Mouse (Mus musculus): ENCODE data around the gene Lrrc38. TPM values are rescaled to one million over a fixed set of nuclear protein-coding genes. Genes with fewer than 3 reads are reported as not detected.
"Not testable (repeated sequence)": the region's sequence is repeated elsewhere in the genome, so short reads cannot be mapped to it uniquely, and the experiment has no call there.

Lrrc38 gene
- polyA plus RNA-seq, 1 experiment from 2014 or later, result 0.38 TPM

DNA sequence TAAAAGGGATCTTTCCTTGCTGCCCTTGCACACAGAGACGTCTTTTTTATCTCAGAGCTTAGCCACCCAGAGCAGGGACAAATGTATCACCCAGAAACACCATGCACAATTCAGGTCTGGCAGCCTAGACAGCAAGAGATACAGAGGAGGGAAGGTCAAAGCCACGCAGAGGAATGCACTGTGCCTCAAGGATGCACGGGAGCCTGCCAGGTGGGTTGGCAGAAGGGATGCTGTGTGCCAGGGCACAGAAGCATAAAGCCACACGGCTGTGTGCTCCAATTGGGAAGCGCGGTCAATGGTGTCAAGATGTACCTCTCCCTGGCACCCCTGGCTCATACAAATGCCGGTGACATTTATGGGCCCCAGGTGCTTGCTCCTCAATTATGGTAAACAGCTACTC lies 8.1 kb upstream of the Lrrc38 start:
- no peaks in the 10 kb centered on the region for H3K9me3 ChIP-seq (ENCODE audit: control insufficient read depth, low read length)
- H3K27ac ChIP-seq (ENCODE audit: low read depth, low read length), result no peak overlapping the region
- no peak overlapping the region for H3K4me2 ChIP-seq (ENCODE audit: low read length)
- no peaks in the 10 kb centered on the region for H3K36me3 ChIP-seq (ENCODE audit: control insufficient read depth, insufficient read depth, low read length)
- no peak for ATAC-seq
- H3K4me3 ChIP-seq (ENCODE audit: low read length), result no peak overlapping the region
- no peak overlapping the region for H3K9ac ChIP-seq (ENCODE audit: low read depth, low read length)
- no peaks in the 10 kb centered on the region for H3K4me1 ChIP-seq (ENCODE audit: control insufficient read depth, insufficient read depth, low read depth, low read length)
- no peaks in the 10 kb centered on the region for H3K27me3 ChIP-seq (replicated peaks; ENCODE audit: control insufficient read depth, insufficient read depth, low read length)
- 62% methylated on average over 7 of the region's 7 CpGs for WGBS

DNA sequence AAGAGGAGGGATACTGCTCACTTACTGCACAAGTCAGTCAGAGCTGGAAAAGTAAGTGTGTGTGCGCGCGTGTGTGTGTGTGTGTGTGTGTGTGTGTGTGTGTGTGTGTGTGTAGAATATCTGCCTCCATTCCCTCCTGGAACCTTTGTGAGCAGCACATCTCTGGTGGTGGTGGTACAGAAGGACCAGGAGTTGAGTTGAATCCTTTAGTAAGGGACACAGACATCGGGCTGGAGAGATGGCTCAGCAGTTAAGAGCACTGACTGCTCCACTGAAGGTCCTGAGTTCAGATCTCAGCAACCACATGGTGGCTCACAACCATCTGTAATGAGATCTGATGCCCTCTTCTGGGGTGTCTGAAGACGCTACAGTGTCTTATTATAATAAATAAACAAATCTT lies 4.1 kb upstream of the Lrrc38 start:
- H3K36me3 ChIP-seq (ENCODE audit: control insufficient read depth, insufficient read depth, low read length); ATAC-seq; H3K9ac ChIP-seq (ENCODE audit: low read depth, low read length); H3K4me3 ChIP-seq (ENCODE audit: low read length); H3K27ac ChIP-seq (ENCODE audit: low read depth, low read length); H3K9me3 ChIP-seq (ENCODE audit: control insufficient read depth, low read length); H3K4me2 ChIP-seq (ENCODE audit: low read length): not testable (repeated sequence)
- H3K4me1 ChIP-seq (ENCODE audit: control insufficient read depth, insufficient read depth, low read depth, low read length), result peaks cover 12% of the 10 kb centered on the region
- WGBS, result 96% methylated on average over 5 of the region's 5 CpGs
- peaks cover 18% of the 10 kb centered on the region for H3K27me3 ChIP-seq (replicated peaks; ENCODE audit: control insufficient read depth, insufficient read depth, low read length)

GRCm38 (mm10) chr4:143348678-143349077 lies 879 bp upstream of the Lrrc38 start:
- ATAC-seq, result no peak; the same call in 1 of the 2 replicates
- H3K4me2 ChIP-seq (ENCODE audit: low read length), result no peak overlapping the region
- H3K4me1 ChIP-seq (ENCODE audit: control insufficient read depth, insufficient read depth, low read depth, low read length), result peaks cover 14% of the 10 kb centered on the region
- peaks cover 29% of the 10 kb centered on the region for H3K27me3 ChIP-seq (replicated peaks; ENCODE audit: control insufficient read depth, insufficient read depth, low read length)
- H3K4me3 ChIP-seq (ENCODE audit: low read length), result no peak overlapping the region
- H3K9me3 ChIP-seq (ENCODE audit: control insufficient read depth, low read length), result no peaks in the 10 kb centered on the region
- H3K27ac ChIP-seq (ENCODE audit: low read depth, low read length), result no peak overlapping the region
- H3K9ac ChIP-seq (ENCODE audit: low read depth, low read length), result no peak overlapping the region
- WGBS, result 18% methylated on average over 5 of the region's 5 CpGs
- H3K36me3 ChIP-seq (ENCODE audit: control insufficient read depth, insufficient read depth, low read length), result no peaks in the 10 kb centered on the region

GRCm38 (mm10) chr4:143350047-143351015 lies 774 bp downstream of the Lrrc38 start:
- Histone ChIP-seq H3K27me3 (replicated peaks; ENCODE audit: control insufficient read depth, insufficient read depth, low read length) (peaks cover 29% of the 10 kb centered on the region), H3K27ac (ENCODE audit: low read depth, low read length) (no peak overlapping the region), H3K4me2 (ENCODE audit: low read length) (peak overlapping the region; percentile 100), H3K4me1 (ENCODE audit: control insufficient read depth, insufficient read depth, low read depth, low read length) (peaks cover 14% of the 10 kb centered on the region), H3K9me3 (ENCODE audit: control insufficient read depth, low read length) (no peaks in the 10 kb centered on the region), H3K36me3 (ENCODE audit: control insufficient read depth, insufficient read depth, low read length) (no peaks in the 10 kb centered on the region), H3K9ac (ENCODE audit: low read depth, low read length) (peak overlapping the region; percentile 63), H3K4me3 (ENCODE audit: low read length) (peak overlapping the region; percentile 58)
- ATAC-seq, result peak; percentile 50
- 3% methylated on average over 71 of the region's 72 CpGs for WGBS

- no peaks in the 10 kb centered on the region for H3K36me3 ChIP-seq (ENCODE audit: control insufficient read depth, insufficient read depth, low read length)
- WGBS, result 74% methylated on average over 4 of the region's 4 CpGs
- H3K9ac ChIP-seq (ENCODE audit: low read depth, low read length), result no peak overlapping the region
- ATAC-seq, result no peak
- H3K27ac ChIP-seq (ENCODE audit: low read depth, low read length), result no peak overlapping the region
- H3K4me1 ChIP-seq (ENCODE audit: control insufficient read depth, insufficient read depth, low read depth, low read length), result peaks cover 14% of the 10 kb centered on the region
- H3K4me2 ChIP-seq (ENCODE audit: low read length), result no peak overlapping the region
- H3K9me3 ChIP-seq (ENCODE audit: control insufficient read depth, low read length), result no peaks in the 10 kb centered on the region
- no peak overlapping the region for H3K4me3 ChIP-seq (ENCODE audit: low read length)
- H3K27me3 ChIP-seq (replicated peaks; ENCODE audit: control insufficient read depth, insufficient read depth, low read length), result peaks cover 29% of the 10 kb centered on the region
Measured at GRCm38 (mm10) chr4:143352301-143352700, 2.7 kb downstream of the Lrrc38 start.

DNA sequence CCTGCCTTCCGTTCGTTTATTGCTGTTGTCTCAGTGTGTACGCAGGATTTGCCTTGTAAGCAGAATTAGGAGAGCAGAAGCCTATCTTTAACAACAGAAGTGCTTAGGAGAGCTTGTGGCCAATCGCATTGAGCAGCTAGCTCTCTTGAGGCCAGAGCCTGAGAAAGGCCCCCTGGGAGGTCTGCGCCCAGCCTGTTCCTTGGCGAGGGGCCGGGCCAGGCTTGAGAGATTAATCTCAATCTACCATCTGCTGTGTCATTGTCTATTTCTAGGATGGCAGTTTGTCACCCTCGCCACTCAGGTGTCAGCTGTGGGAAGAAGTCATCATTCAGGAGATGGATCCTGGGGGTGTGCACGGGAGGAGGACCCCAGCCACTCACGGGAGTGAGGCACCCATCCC lies 12.0 kb downstream of the Lrrc38 start:
- H3K27me3 ChIP-seq (replicated peaks; ENCODE audit: control insufficient read depth, insufficient read depth, low read length), result no peaks in the 10 kb centered on the region
- H3K4me1 ChIP-seq (ENCODE audit: control insufficient read depth, insufficient read depth, low read depth, low read length), result peaks cover under 1% of the 10 kb centered on the region; the same call in 1 of the 2 replicates
- H3K27ac ChIP-seq (ENCODE audit: low read depth, low read length), result no peak overlapping the region
- no peak overlapping the region for H3K4me2 ChIP-seq (ENCODE audit: low read length)
- H3K4me3 ChIP-seq (ENCODE audit: low read length), result no peak overlapping the region
- 0 out of 2 replicates have a peak, but pooled peaks have one; percentile 11 for ATAC-seq
- 60% methylated on average over 10 of the region's 10 CpGs for WGBS
- no peaks in the 10 kb centered on the region for H3K36me3 ChIP-seq (ENCODE audit: control insufficient read depth, insufficient read depth, low read length)
- H3K9ac ChIP-seq (ENCODE audit: low read depth, low read length), result no peak overlapping the region
- H3K9me3 ChIP-seq (ENCODE audit: control insufficient read depth, low read length), result no peaks in the 10 kb centered on the region

DNA sequence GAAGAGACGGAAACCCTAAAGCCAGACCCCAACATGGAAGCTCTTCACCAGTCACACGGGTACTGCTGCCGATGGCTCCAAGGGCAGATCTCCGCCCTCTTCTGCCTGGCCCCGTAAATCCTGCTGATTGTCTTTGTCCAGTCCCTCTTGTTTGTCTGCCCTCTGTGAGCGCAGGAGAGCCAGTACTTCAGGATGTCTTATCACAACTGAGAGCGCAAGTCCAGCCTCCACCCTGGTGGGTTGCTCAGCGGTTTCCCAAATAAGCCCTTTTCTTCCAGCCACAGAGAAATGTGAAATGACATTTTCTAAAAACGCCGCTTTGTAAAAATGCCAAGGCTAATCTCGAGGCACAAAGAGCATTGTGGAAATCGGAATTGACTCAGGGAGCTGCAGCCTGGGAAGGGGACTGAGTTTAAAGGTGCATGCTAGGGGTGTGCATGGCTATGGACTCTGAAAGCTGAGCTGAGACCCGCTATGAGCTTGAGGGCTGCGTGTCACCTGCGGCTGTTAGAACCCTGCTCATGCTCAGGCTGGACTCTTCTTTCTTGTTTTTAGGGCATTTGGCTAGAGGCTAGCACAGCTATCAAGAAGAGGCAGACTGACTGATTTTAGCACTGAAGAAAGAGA lies 17.0 kb downstream of the Lrrc38 start:
- H3K4me2 ChIP-seq (ENCODE audit: low read length), result peak overlapping the region; percentile 21

GRCm38 (mm10) chr4:143379480-143379879 lies 29.9 kb downstream of the Lrrc38 start:
- no peaks in the 10 kb centered on the region for H3K36me3 ChIP-seq (ENCODE audit: control insufficient read depth, insufficient read depth, low read length)
- no peak overlapping the region for H3K27ac ChIP-seq (ENCODE audit: low read depth, low read length)
- WGBS, result 23% methylated on average over 7 of the region's 7 CpGs
- no peak overlapping the region for H3K4me3 ChIP-seq (ENCODE audit: low read length)
- peak; percentile 60 for ATAC-seq
- peaks cover 12% of the 10 kb centered on the region; the same call in 1 of the 2 replicates for H3K4me1 ChIP-seq (ENCODE audit: control insufficient read depth, insufficient read depth, low read depth, low read length)
- H3K27me3 ChIP-seq (replicated peaks; ENCODE audit: control insufficient read depth, insufficient read depth, low read length), result no peaks in the 10 kb centered on the region
- H3K9me3 ChIP-seq (ENCODE audit: control insufficient read depth, low read length), result no peaks in the 10 kb centered on the region
- peak overlapping the region; percentile 27 for H3K4me2 ChIP-seq (ENCODE audit: low read length)
- no peak overlapping the region for H3K9ac ChIP-seq (ENCODE audit: low read depth, low read length)

More for the DNA sequence above, 17.0 kb downstream of the Lrrc38 start:
- 38% methylated on average over 15 of the region's 15 CpGs for WGBS
- no peak overlapping the region for H3K9ac ChIP-seq (ENCODE audit: low read depth, low read length)
- no peaks in the 10 kb centered on the region for H3K36me3 ChIP-seq (ENCODE audit: control insufficient read depth, insufficient read depth, low read length)
- peaks cover 3% of the 10 kb centered on the region; the same call in 1 of the 2 replicates for H3K4me1 ChIP-seq (ENCODE audit: control insufficient read depth, insufficient read depth, low read depth, low read length)
- ATAC-seq, result no peak
- H3K4me3 ChIP-seq (ENCODE audit: low read length), result no peak overlapping the region
- no peaks in the 10 kb centered on the region for H3K27me3 ChIP-seq (replicated peaks; ENCODE audit: control insufficient read depth, insufficient read depth, low read length)
- no peak overlapping the region for H3K27ac ChIP-seq (ENCODE audit: low read depth, low read length)
- H3K9me3 ChIP-seq (ENCODE audit: control insufficient read depth, low read length), result no peaks in the 10 kb centered on the region
